Mouse (Mus musculus): ENCODE data around the gene Carmil1. TPM values are rescaled to one million over a fixed set of nuclear protein-coding genes. Genes with fewer than 3 reads are reported as not detected.

Carmil1 gene
- total and polyA plus RNA-seq, 3 experiments = 0.15 to 1.2 TPM; not detected in 1

DNA sequence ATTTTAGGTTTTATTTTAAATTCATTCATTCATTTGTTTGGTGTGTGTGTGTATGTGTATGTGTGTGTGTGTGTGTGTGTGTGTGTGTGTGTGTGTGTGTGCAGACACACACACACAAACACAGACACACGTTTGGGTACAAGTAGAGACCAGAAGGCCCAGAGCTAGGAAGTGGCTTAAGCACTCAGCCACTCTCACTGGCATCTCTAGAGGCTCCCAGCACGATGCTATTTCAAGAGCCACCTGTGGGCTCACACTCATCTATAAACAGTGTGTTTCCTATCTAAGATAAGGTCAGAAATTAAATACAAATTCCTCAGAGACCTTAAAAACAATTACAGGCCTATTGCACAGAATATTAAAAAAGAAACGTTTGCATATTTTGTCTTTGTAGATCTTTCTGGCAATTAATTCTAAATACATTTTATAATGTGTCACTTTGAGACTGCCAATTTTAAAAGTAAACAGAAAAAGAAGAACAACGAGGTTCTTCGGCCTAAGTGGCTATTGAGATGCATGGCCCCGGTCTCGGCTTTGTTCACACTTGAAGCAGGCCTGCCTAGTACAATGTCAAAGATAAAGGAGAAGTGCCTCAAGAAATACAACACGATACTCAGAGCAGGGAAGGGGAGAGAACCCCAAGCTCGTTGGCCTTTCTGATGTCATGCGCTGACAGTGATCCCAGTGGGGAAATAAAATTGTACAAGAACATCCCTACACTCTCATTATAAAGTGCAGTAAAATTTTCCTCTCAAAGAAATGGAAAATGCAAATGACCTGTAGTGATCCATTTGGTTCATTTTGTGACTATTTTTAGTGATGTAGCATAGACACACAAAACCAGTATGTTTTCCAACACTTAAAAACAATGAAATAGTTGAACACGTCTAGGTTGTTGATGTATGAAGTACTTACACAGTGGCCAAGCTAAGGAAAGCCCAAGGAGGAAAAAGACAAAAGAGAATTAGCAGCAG lies 179.2 kb downstream of the Carmil1 start:
- TF ChIP-seq KAT2A (conservative IDR thresholded peaks at IDR 0.05; ENCODE audit: low read depth, low read length) (no peak), BHLHE40 (IDR thresholded peaks at IDR 0.05; ENCODE audit: borderline replicate concordance, low read depth, low read length) (no peak), MAX (IDR thresholded peaks at IDR 0.05; ENCODE audit: low read length) (no peak), JUND (IDR thresholded peaks at IDR 0.05; ENCODE audit: low read depth, low read length) (no peak), ETS1 (IDR thresholded peaks at IDR 0.05; ENCODE audit: low read depth, low read length) (no peak), RAD21 (IDR thresholded peaks at IDR 0.05; ENCODE audit: low read depth, low read length) (no peak), POLR2AphosphoS5 (IDR thresholded peaks at IDR 0.05; ENCODE audit: borderline replicate concordance, low read depth, low read length) (no peak), ZNF384 (IDR thresholded peaks at IDR 0.05; ENCODE audit: low read depth, low read length) (no peak), NELFE (IDR thresholded peaks at IDR 0.05; ENCODE audit: low read depth, low read length) (no peak)
- no peak for DNase-seq (ENCODE audit: low read depth, low spot score)
- Histone ChIP-seq H3K79me2 (ENCODE audit: control insufficient read depth, insufficient read depth, low read length, poor library complexity) (no peaks in the 10 kb centered on the region), H3K27ac (ENCODE audit: control insufficient read depth, low read depth, low read length) (no peak overlapping the region), H3K36me3 (ENCODE audit: control insufficient read depth in 1 of 2, insufficient read depth in 2 of 2, low read length in 2 of 2) (no peaks in the 10 kb centered on the region), H3K9me3 (replicated peaks; ENCODE audit: insufficient read depth, low read length) (no peaks in the 10 kb centered on the region), H3K4me3 (ENCODE audit: control insufficient read depth in 1 of 2, insufficient read depth in 1 of 2, low read depth in 2 of 2, low read length in 2 of 2) (no peak overlapping the region), H3K9ac (ENCODE audit: control insufficient read depth, low read depth, low read length, poor library complexity, severe bottlenecking) (no peak overlapping the region), H3K27me3 (ENCODE audit: control insufficient read depth in 1 of 2, insufficient read depth in 2 of 2, low read length in 2 of 2) (no peaks in the 10 kb centered on the region), H3K4me1 (ENCODE audit: control insufficient read depth in 1 of 2, insufficient read depth in 2 of 2, low read length in 2 of 2) (no peaks in the 10 kb centered on the region)

DNA sequence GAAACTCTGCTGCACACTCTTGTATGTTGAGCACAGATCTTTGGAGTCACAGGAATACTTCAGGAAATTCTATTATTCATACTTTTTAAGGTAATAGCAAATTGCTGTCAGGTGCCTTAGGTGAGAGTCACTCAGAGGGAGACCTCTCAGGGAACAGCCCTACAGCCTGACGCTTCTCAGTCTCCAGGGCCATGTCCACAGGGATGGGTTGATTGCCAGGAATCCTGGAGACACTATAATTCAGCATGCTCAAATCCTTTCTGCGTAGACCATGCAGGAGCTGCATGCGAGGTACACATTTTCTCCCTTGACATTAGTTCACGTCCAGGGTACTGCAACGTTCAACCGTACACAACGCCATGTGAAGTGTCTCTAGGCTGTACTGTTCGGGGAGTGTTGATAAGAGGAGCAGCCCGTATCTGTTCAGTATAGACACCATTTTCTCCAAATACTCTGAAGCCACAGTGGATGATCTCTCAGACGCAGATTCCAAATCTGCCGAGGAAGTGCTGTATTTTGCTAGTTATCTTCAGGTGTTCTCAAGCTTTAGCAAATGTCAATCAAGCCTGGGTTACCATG lies 180.0 kb downstream of the Carmil1 start:
- H3K4me1 ChIP-seq (ENCODE audit: control insufficient read depth in 1 of 2, insufficient read depth in 2 of 2, low read length in 2 of 2) = no peaks in the 10 kb centered on the region
- no peak for DNase-seq (ENCODE audit: low read depth, low spot score)
- no peaks in the 10 kb centered on the region for H3K36me3 ChIP-seq (ENCODE audit: control insufficient read depth in 1 of 2, insufficient read depth in 2 of 2, low read length in 2 of 2)
- H3K9me3 ChIP-seq (replicated peaks; ENCODE audit: insufficient read depth, low read length) = no peaks in the 10 kb centered on the region
- H3K27me3 ChIP-seq (ENCODE audit: control insufficient read depth in 1 of 2, insufficient read depth in 2 of 2, low read length in 2 of 2) = no peaks in the 10 kb centered on the region
- no peak for TF ChIP-seq ZKSCAN1 (IDR thresholded peaks at IDR 0.05; ENCODE audit: low read depth, low read length)
- no peak for TF ChIP-seq ETS1 (IDR thresholded peaks at IDR 0.05; ENCODE audit: low read depth, low read length)
- H3K79me2 ChIP-seq (ENCODE audit: control insufficient read depth, insufficient read depth, low read length, poor library complexity) = no peaks in the 10 kb centered on the region
- H3K4me3 ChIP-seq (ENCODE audit: control insufficient read depth in 1 of 2, insufficient read depth in 1 of 2, low read depth in 2 of 2, low read length in 2 of 2) = no peak overlapping the region
- no peak overlapping the region for H3K27ac ChIP-seq (ENCODE audit: control insufficient read depth, low read depth, low read length)
- no peak overlapping the region for H3K9ac ChIP-seq (ENCODE audit: control insufficient read depth, low read depth, low read length, poor library complexity, severe bottlenecking)

GRCm38 (mm10) chr13:24096573-24096972 lies 184.0 kb downstream of the Carmil1 start:
- Histone ChIP-seq H3K4me1 (ENCODE audit: control insufficient read depth in 1 of 2, insufficient read depth in 2 of 2, low read length in 2 of 2) (no peaks in the 10 kb centered on the region), H3K27ac (ENCODE audit: control insufficient read depth, low read depth, low read length) (no peak overlapping the region), H3K4me3 (ENCODE audit: control insufficient read depth in 1 of 2, insufficient read depth in 1 of 2, low read depth in 2 of 2, low read length in 2 of 2) (no peak overlapping the region), H3K9me3 (replicated peaks; ENCODE audit: insufficient read depth, low read length) (no peaks in the 10 kb centered on the region), H3K36me3 (ENCODE audit: control insufficient read depth in 1 of 2, insufficient read depth in 2 of 2, low read length in 2 of 2) (no peaks in the 10 kb centered on the region), H3K9ac (ENCODE audit: control insufficient read depth, low read depth, low read length, poor library complexity, severe bottlenecking) (no peak overlapping the region), H3K27me3 (ENCODE audit: control insufficient read depth in 1 of 2, insufficient read depth in 2 of 2, low read length in 2 of 2) (no peaks in the 10 kb centered on the region; a peak in 1 of 4 replicates), H3K79me2 (ENCODE audit: control insufficient read depth, insufficient read depth, low read length, poor library complexity) (no peaks in the 10 kb centered on the region)
- no peak for DNase-seq (ENCODE audit: low read depth, low spot score)
- TF ChIP-seq POLR2AphosphoS5 (IDR thresholded peaks at IDR 0.05; ENCODE audit: borderline replicate concordance, low read depth, low read length) (no peak), USF1 (IDR thresholded peaks at IDR 0.05; ENCODE audit: low read depth, low read length) (no peak), MAZ (IDR thresholded peaks at IDR 0.05; ENCODE audit: low read depth, low read length) (no peak), CHD1 (IDR thresholded peaks at IDR 0.05; ENCODE audit: low read depth, low read length) (no peak), RAD21 (IDR thresholded peaks at IDR 0.05; ENCODE audit: low read depth, low read length) (no peak), SIN3A (IDR thresholded peaks at IDR 0.05; ENCODE audit: low read length) (no peak), USF2 (IDR thresholded peaks at IDR 0.05; ENCODE audit: borderline replicate concordance in 1 of 2, insufficient read depth in 1 of 2, low read depth in 1 of 2, low read length in 2 of 2) (no peak), GABPA (IDR thresholded peaks at IDR 0.05; ENCODE audit: low read depth, low read length) (no peak), JUND (IDR thresholded peaks at IDR 0.05; ENCODE audit: low read depth, low read length) (no peak), BHLHE40 (IDR thresholded peaks at IDR 0.05; ENCODE audit: borderline replicate concordance, low read depth, low read length) (no peak), NELFE (IDR thresholded peaks at IDR 0.05; ENCODE audit: low read depth, low read length) (no peak), CHD2 (IDR thresholded peaks at IDR 0.05; ENCODE audit: low read length) (no peak), HCFC1 (IDR thresholded peaks at IDR 0.05; ENCODE audit: low read depth, low read length) (no peak), ZC3H11A (IDR thresholded peaks at IDR 0.05; ENCODE audit: low read depth, low read length) (no peak), TAL1 (IDR thresholded peaks at IDR 0.05; ENCODE audit: low read length) (no peak), MAX (IDR thresholded peaks at IDR 0.05; ENCODE audit: low read length) (no peak), TBP (IDR thresholded peaks at IDR 0.05; ENCODE audit: low read depth, low read length) (no peak), SMC3 (IDR thresholded peaks at IDR 0.05; ENCODE audit: low read depth, low read length) (no peak)

Measured in MEL (cell line).